Mouse (Mus musculus): Measurements from ENCODE around the gene Mfsd4a. TPM values are rescaled to one million over a fixed set of nuclear protein-coding genes. Genes with fewer than 3 reads are reported as not detected.

Gene Mfsd4a
- polyA plus RNA-seq, 1 experiment from 2014 or later: 8.5 TPM

Other genes starting within 250 kb of the Mfsd4a start
- gene Slc41a1, start 240.6 kb downstream of the Mfsd4a start, polyA plus RNA-seq (2015; fragmentation: Nextera tagmentation; extraction: Ambion mirVana): 20.3 and 22.3 TPM in 2 replicates
- gene Rab29, start 200.8 kb downstream of the Mfsd4a start, polyA plus RNA-seq (2015; fragmentation: Nextera tagmentation; extraction: Ambion mirVana): 7.0 and 7.5 TPM in 2 replicates
- 44.9 and 49.2 TPM in 2 replicates for gene Nucks1, start 157.5 kb downstream of the Mfsd4a start, polyA plus RNA-seq (2015; fragmentation: Nextera tagmentation; extraction: Ambion mirVana)
- gene Slc45a3, start 105.1 kb downstream of the Mfsd4a start, polyA plus RNA-seq (2015; fragmentation: Nextera tagmentation; extraction: Ambion mirVana): 1.9 and 3.5 TPM in 2 replicates
- gene Elk4, start 60.5 kb downstream of the Mfsd4a start, polyA plus RNA-seq (2015; fragmentation: Nextera tagmentation; extraction: Ambion mirVana): 12.7 and 13.1 TPM in 2 replicates
- 1.1 and 1.5 TPM in 2 replicates for gene Cdk18, start 71.6 kb upstream of the Mfsd4a start, polyA plus RNA-seq (2015; fragmentation: Nextera tagmentation; extraction: Ambion mirVana)
- 14.9 and 19.8 TPM in 2 replicates for gene Lemd1, start 123.4 kb upstream of the Mfsd4a start, polyA plus RNA-seq (2015; fragmentation: Nextera tagmentation; extraction: Ambion mirVana)
- gene AC124108.1, start 123.4 kb upstream of the Mfsd4a start, polyA plus RNA-seq (2015; fragmentation: Nextera tagmentation; extraction: Ambion mirVana): 3.7 and 3.8 TPM in 2 replicates
- gene Gm10188, start 161.7 kb upstream of the Mfsd4a start, polyA plus RNA-seq (2015; fragmentation: Nextera tagmentation; extraction: Ambion mirVana): 0.58 TPM in 1 of 2 replicates, not detected in the other
- 10.7 and 11.5 TPM in 2 replicates for gene Klhdc8a, start 230.6 kb upstream of the Mfsd4a start, polyA plus RNA-seq (2015; fragmentation: Nextera tagmentation; extraction: Ambion mirVana)
- 26.1 and 27.9 TPM in 2 replicates for gene Nuak2, start 248.1 kb upstream of the Mfsd4a start, polyA plus RNA-seq (2015; fragmentation: Nextera tagmentation; extraction: Ambion mirVana)

Data from midbrain, embryonic 15.5 days (tissue).